Mouse (Mus musculus) kidney, adult 2 months (tissue): ENCODE measurements at regions not wholly inside any gene's neighbourhood (a gene's known extent, or its start where the extent isn't known, plus 50 kb on each side); places are given as distances from the start of the nearest gene placed in this dataset.

Source experiments
- CTCF ChIP-seq: fragments of 200-500 bp; conservative IDR thresholded peaks from 2 replicates; pipeline ENCODE4 v1.5.1; 2011; ENCODE audit warnings: low read depth, mild to moderate bottlenecking, control low read depth, low read length, moderate library complexity, mixed read lengths; ENCODE audit not compliant: insufficient read depth, insufficient read length
- POLR2A ChIP-seq: fragments of 200-500 bp; IDR thresholded peaks from one replicate; pipeline ENCODE4 v1.6.1; 2011; ENCODE audit warnings: low read depth, low read length, control low read depth

DNA sequence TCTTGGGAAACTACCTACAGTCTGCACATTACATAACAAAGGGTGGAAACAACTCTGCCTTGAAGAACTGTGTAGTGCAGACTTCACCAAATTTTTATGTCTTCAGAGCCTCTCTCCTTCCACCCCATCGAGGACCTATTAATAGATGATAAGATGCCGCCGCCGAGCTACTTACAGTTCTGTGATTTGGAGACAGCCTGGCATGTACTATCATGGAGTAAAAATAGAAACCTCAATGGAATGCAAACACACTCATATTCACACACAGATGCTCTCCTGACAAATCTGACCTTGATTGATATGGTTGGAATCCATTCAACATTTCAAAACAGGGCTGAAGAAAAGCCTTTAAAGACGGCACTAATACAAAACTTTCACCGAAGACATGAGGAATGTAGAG, 92.7 kb upstream of the Cdh13 start:
- TF ChIP-seq CTCF (no peak), POLR2A (no peak)
